In genomic region chr4:127685021-127685420, GRCm38 (mm10) we compare ENCODE assay signal across 16 mouse cellular contexts.
"Had no signal": no experiment of that assay in that cellular context is flagged by ENCODE, and none has a peak within 500 bp of the region (broad histone marks: within the 10 kb centered on the region; RNA-seq: fewer than 3 reads in every experiment).

No protein-coding gene starts in this region.

- H3K4me3 ChIP-seq: midbrain, embryonic 10.5 days; midbrain, embryonic 13.5 days; midbrain, embryonic 15.5 days; neural tube, embryonic 12.5 days had no signal

- H3K27me3 ChIP-seq: midbrain, embryonic 13.5 days; midbrain, embryonic 15.5 days; neural tube, embryonic 12.5 days had no signal

- H3K27ac ChIP-seq: midbrain, embryonic 10.5 days; midbrain, embryonic 13.5 days; midbrain, embryonic 15.5 days; neural tube, embryonic 12.5 days had no signal

- DNase-seq: lung, adult 18-20 months; lung, embryonic 14.5 days; lung, postnatal 10 days; lung, postnatal 4 days; retina, postnatal 1 day; right cerebral cortex, adult 18-20 months; right cerebral cortex, postnatal 25 days; right cerebral cortex, postnatal 4 days; spleen, adult 18-20 months; thymus, adult 2 months; thymus, postnatal 25 days; thymus, postnatal 4 days had no signal

- H3K4me1 ChIP-seq: midbrain, embryonic 13.5 days; midbrain, embryonic 15.5 days; neural tube, embryonic 12.5 days had no signal
